Mouse (Mus musculus) left cerebral cortex, postnatal 36 days (tissue): ENCODE measurements around the gene Mtmr1. TPM values are rescaled to one million over a fixed set of nuclear protein-coding genes. Genes with fewer than 3 reads are reported as not detected.
A peak's percentile ranks its signal among the peaks of the same experiment; 100 is the strongest.
"Not testable (repeated sequence)": the region's sequence is repeated elsewhere in the genome, so short reads cannot be mapped to it uniquely, and the experiment has no call there.

Source experiments
- DNase-seq, 2 experiments: peaks; one replicate each; pipeline ENCODE4 v3.0.0; 2021 to 2022; ENCODE audit warnings: low spot score in 2 of 2, mixed read lengths in 1 of 2
- intact Hi-C: fragments of 180-260 bp; cut with DNase I; formaldehyde crosslinking; loops from one replicate; pipeline ENCODE4 v1.15.1; 2025
- total RNA-seq, 2 experiments: library from RNA; stranded (reverse); gene quantifications; 2 replicates each; pipeline ENCODE4 v1.2.3; 2021

The Mtmr1 gene
- 10 to 100 TPM; 39.5 to 47.0 TPM for total RNA-seq

GRCm38 (mm10) chrX:71364554-71364991 is at the start of gene Mtmr1:
Mtmr1 (plus strand) TSS chrX:71364760.
- DNase-seq: peak; percentile 74 to 83
- intact Hi-C loops: loop anchor here (2.0 kb wide), 1 partner anchor 314 kb away; the partner anchor contains the start of gene Mamld1

GRCm38 (mm10) chrX:71352033-71352432 is 12.5 kb upstream of the Mtmr1 start:
- intact Hi-C loops: no loop called here
- DNase-seq: no peak

- DNase-seq: no peak
- intact Hi-C loops: no loop called here
Measured at GRCm38 (mm10) chrX:71355331-71355730, 9.2 kb upstream of the Mtmr1 start.

DNA sequence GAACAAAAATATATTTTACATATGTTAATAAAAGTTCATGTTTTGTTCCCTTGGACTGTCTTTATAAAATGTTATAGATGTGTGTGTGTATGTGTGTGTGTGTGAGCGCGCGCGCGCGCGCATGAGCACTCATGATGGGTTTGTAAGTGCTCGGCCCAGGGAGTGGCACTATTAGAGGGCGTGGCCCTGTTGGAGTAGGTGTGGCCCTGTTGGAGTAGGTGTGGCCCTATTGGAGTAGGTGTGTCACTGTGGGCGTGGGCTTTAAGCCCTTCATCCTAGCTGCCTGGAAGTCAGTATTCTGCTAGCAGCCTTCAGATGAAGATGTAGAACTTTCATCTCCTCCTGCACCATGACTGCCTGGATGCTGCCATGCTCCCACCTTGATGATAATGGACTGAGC is 2.8 kb upstream of the Mtmr1 start:
- DNase-seq, intact Hi-C loops: not testable (repeated sequence)

DNA sequence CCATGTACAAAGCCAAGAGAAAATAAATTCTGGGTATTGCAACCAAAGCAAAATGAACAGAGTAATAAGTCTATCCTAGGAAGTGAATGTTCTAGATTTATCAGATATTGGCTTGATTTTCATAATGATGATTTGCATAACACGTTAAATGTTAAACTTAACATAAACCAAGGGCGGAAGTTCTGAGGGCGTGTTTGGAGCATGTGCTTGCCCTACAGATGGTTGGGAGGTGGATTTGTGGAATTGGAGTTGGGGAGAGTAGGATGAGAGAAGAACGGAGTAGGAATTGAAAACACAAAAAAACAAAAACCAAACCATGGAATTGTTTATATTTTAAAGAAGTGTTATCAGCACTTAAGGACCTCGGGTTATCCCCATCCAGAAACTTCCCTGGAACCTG is 498 bp upstream of the Mtmr1 start:
- peak; percentile 7 to 27 for DNase-seq
- intact Hi-C loops: loop anchor here (2.0 kb wide), 1 partner anchor 313 kb away; the partner anchor contains the start of gene Mamld1

DNA sequence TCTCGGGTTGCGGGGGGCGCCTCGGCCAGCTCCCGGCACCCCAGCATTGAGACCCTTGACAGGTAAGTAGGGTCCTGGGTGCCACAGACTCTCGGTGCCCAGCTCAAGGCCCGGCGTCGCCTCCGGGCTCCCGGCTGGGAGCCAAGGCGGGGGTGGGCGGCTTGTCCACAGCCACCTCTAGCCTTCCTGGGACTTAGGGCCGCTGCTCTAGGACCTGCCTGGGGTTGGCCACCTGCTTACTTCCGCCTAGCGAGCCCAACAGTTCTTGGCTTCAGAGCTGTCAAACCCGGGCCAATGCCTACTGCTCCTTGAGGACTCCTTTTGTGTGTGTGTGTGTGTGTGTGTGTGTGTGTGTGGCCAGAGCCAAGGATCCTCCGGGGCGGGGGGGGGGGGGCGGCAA is 451 bp downstream of the Mtmr1 start:
- DNase-seq: peak; percentile 10 to 29
- intact Hi-C loops: loop anchor here (2.0 kb wide), 1 partner anchor 314 kb away; the partner anchor contains the start of gene Mamld1

GRCm38 (mm10) chrX:71365510-71365909 is 950 bp downstream of the Mtmr1 start:
- intact Hi-C loops: loop anchor here (2.0 kb wide), 1 partner anchor 315 kb away; the partner anchor contains the start of gene Mamld1

DNA sequence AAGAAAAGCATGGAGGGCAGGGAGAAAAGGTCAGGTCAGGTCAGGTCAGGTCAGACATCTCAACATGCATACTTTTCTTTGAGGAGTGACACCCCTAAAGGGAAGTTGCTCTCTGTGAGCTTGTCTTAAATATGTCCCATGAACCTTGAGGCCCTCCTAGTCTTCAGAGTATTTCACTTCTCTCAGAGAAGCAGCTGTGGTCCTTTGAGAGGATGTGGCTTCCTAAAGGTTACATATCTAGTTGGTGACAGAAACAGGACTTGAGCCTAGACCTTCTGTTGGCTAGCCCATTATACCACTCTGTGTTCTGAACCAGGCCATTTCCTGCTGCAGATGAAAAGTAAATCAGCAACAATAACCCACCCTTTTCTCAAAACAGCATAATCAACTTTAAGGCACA is 2.4 kb downstream of the Mtmr1 start:
- no peak for DNase-seq
- intact Hi-C loops: no loop called here

More at GRCm38 (mm10) chrX:71365510-71365909, 950 bp downstream of the Mtmr1 start:
- no peak for DNase-seq

DNA sequence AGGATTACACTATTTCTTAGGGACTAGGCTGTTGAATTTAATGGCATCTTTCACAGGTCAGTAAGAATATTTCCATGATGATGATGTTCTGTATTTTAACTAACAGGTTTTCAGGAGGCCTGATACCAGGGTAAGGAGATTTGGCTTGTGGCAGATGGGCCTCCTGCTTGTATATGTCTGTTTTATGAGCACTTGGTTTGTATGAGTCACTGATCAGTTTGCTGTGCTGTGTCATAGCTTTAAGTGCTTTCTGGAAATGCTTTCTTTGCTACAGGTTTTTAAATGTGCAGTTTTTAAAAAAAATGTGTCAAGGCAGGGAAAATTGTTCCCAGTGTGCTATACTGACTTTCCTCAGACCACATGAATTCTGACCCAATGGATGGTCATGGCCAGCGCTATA is 12.2 kb downstream of the Mtmr1 start:
- intact Hi-C loops: no loop called here

GRCm38 (mm10) chrX:71378435-71378834 is 13.9 kb downstream of the Mtmr1 start:
- intact Hi-C loops: no loop called here
- no peak for DNase-seq

More for the DNA sequence above, 12.2 kb downstream of the Mtmr1 start:
- DNase-seq: no peak

GRCm38 (mm10) chrX:71381571-71381970 is 17.0 kb downstream of the Mtmr1 start:
- intact Hi-C loops: no loop called here

DNA sequence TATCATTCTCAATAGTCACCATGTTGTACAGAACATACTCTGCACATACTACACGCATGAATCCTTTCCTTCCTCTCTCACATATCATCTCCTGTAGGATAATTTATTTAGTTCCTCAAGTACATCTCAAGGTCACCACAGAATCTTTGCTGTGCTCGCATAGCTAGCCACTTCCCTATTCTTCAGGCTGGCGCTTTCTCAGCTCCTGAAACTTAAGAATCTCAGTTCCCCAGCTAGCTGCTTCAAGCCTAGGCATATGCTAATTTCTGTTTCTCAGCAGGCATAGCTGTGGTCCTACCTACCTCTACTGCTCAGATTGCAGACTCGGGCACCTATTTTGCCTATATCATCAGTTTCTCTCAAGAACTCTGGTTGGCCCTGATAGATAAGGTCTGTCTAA is 31.8 kb downstream of the Mtmr1 start:
- intact Hi-C loops: no loop called here
- no peak for DNase-seq

More at GRCm38 (mm10) chrX:71381571-71381970, 17.0 kb downstream of the Mtmr1 start:
- DNase-seq: peak; percentile 6 to 11

DNA sequence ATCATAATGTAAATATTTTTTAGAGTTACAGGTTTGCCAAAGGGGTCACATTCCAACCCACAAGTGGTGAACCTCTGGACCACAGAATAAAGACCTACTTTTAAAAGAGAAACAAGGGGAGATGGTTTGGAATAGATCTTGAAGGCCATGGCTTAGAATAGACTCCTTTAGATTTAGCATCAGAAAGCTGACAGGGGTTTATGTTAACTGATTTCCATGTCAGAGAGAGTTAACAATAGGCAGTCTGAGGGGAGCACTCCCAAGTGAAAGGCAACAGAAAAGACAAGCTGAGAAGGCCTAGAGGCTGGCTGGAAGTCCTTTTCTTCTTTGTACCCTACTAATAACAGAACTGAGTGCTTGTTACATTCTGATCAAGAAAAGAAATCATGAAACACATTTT is 41.7 kb downstream of the Mtmr1 start:
- intact Hi-C loops: no loop called here
- no peak for DNase-seq

GRCm38 (mm10) chrX:71408386-71408785 is 43.8 kb downstream of the Mtmr1 start:
- no peak for DNase-seq
- intact Hi-C loops: no loop called here

GRCm38 (mm10) chrX:71412776-71413175 is 48.2 kb downstream of the Mtmr1 start:
- intact Hi-C loops: no loop called here
- DNase-seq: no peak

DNA sequence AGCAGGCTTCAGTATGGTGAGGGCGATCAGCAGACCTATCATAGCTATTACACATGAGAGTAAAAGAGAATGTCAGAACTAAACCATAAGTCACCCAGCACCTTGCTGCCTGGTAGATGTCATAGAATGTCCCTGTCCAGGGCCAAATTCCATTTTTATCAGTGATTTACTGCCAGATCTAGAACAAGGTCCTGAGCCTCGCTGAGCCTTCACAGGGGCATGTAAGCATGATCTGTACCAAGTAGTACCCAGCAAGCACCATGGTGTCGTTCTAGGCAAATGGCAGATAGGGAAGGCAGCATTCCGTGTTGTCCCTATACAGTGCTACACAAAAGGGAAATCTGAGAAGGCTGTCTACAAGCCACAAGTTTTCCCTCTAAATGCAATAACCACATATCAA is 49.1 kb downstream of the Mtmr1 start:
- no peak for DNase-seq
- intact Hi-C loops: no loop called here

GRCm38 (mm10) chrX:71424852-71425251 is 60.3 kb downstream of the Mtmr1 start:
- no peak for DNase-seq
- intact Hi-C loops: loop anchor here (1.0 to 5.0 kb wide), 3 partner anchors 132 to 198 kb away; partner anchors contain the start of gene Hmgb3

DNA sequence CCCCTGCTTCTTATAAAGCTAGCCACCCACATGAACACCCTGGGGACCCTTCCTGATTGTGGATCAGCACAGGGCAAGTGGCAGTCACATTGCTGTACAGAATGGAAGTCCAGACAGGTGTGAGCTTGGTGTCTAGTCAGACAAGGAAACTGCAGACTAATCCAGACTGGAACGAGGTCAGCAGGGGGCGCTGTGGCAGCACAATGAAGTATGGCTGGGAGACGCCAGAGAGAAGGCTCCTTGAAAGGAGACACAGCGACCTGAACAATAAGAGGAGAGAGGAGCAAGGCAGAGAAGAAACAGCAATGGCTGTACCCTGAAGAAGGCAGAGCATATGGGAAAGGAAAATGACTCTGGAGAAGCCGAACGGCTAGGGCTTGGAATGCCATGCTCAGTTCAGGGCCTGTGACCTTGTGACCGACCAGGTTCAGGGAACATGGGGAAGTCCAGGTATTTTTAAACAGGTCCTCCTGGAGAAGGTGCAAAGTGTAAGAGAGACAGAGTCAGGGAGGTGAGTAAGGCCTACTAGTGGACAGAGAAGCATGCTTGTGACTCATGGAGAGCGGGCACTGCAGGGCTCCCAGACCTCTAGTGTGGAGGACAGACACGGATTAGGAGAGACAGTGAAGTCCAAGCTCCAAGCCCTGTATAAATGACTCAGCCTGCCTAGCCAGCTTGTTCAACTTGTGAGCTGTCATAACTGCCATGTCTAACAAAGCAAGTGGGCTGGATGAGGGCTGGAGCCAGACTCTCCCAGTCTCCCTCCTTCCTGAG is 61.4 kb downstream of the Mtmr1 start:
- intact Hi-C loops: loop anchor here (1.0 to 5.0 kb wide), 3 partner anchors 131 to 197 kb away; partner anchors contain the start of gene Hmgb3
- peak; percentile 66 to 71 for DNase-seq

GRCm38 (mm10) chrX:71427491-71427890 is 62.9 kb downstream of the Mtmr1 start:
- DNase-seq: no peak
- intact Hi-C loops: loop anchor here (5.0 kb wide), 1 partner anchor 130 kb away; the partner anchor contains the start of gene Hmgb3

DNA sequence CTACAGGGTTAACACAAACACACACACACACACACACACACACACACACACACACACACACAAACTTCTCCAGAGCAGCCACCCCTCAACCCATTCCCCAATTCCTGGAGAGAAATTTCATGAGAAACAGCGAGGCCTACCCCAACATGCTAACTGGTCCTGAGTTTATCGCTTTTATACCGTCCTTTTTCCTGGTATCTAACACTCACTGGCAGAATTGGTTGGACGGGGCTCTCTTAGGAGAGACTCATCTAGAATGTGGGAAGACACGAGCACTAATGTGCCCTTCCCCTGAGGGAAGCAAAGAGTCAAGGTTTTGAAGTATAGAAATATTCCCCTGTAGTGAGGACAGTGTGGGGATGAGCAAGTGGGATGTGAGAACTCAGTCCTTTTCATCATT is 66.3 kb downstream of the Mtmr1 start:
- DNase-seq: no peak
- intact Hi-C loops: no loop called here

DNA sequence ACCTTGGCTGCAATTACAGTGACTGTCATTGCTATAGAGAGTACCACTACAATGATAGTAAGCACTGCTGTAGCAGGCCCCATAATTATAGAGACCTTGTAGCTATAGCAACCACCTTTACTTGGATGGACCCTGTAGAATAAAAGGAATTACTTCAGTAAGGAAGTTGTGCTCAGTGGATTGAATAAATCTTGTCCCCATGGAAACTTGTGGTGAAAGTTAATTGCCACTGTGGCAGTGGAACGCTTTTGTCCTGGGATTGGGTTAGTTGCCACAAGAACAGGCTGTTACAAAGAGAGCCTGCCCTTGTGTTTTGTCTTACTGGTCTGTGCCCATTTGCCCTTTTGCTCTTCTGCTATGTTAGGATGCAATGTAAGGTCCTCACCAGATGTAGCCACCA is 69.9 kb downstream of the Mtmr1 start:
- intact Hi-C loops: no loop called here

More for the DNA sequence above, 69.9 kb downstream of the Mtmr1 start:
- no peak for DNase-seq
